Mouse (Mus musculus) lung, postnatal 0 days (tissue): ENCODE measurements around the gene Arhgef15. TPM values are rescaled to one million over a fixed set of nuclear protein-coding genes. Genes with fewer than 3 reads are reported as not detected.
"Not testable (repeated sequence)": the region's sequence is repeated elsewhere in the genome, so short reads cannot be mapped to it uniquely, and the experiment has no call there.

Source experiments
- ATAC-seq: fragments of 200-750 bp; cut with Nextera tagmentation; 2 replicates; pipeline ENCODE4 v1.8.0; 2017; ENCODE audit warnings: moderate library complexity
- DNase-seq: peaks from one replicate; pipeline ENCODE4 v3.0.0-alpha.2; 2016; ENCODE audit warnings: low spot score
- H3K27ac ChIP-seq: fragments of 300-500 bp; sonication (generic); 2 replicates; pipeline ENCODE4 v1.5.1; 2014; ENCODE audit warnings: antibody characterized with exemption, mild to moderate bottlenecking, low read length, mixed read lengths
- H3K27me3 ChIP-seq: fragments of 300-500 bp; sonication (generic); replicated peaks from 2 replicates; pipeline ENCODE4 v1.6.1; 2014; ENCODE audit warnings: low read length, mixed read lengths; ENCODE audit not compliant: insufficient read depth
- H3K36me3 ChIP-seq: fragments of 300-500 bp; sonication (generic); 2 replicates; pipeline ENCODE4 v1.6.1; 2014; ENCODE audit warnings: low read length, mixed read lengths; ENCODE audit not compliant: insufficient read depth
- H3K4me1 ChIP-seq: fragments of 300-500 bp; sonication (generic); 2 replicates; pipeline ENCODE4 v1.6.1; 2014; ENCODE audit warnings: antibody characterized with exemption, low read depth, low read length, mixed read lengths; ENCODE audit not compliant: insufficient read depth
- H3K4me2 ChIP-seq: fragments of 300-500 bp; sonication (generic); replicated peaks from 2 replicates; pipeline ENCODE4 v1.6.1; 2014; ENCODE audit warnings: low read depth, mild to moderate bottlenecking, low read length, moderate library complexity, mixed read lengths
- H3K4me3 ChIP-seq: fragments of 300-500 bp; sonication (generic); 2 replicates; pipeline ENCODE4 v1.5.1; 2014; ENCODE audit warnings: low read depth, low read length
- H3K9ac ChIP-seq: fragments of 300-500 bp; sonication (generic); replicated peaks from 2 replicates; pipeline ENCODE4 v1.6.1; 2014; ENCODE audit warnings: low read depth, mild to moderate bottlenecking
- H3K9me3 ChIP-seq: fragments of 300-500 bp; sonication (generic); 2 replicates; pipeline ENCODE4 v1.6.1; 2016; ENCODE audit warnings: low read length, mixed read lengths
- CTCF ChIP-seq: IDR thresholded peaks from 2 replicates; pipeline ENCODE4 v1.5.1; 2016; ENCODE audit warnings: antibody characterized with exemption, mild to moderate bottlenecking
- EP300 ChIP-seq: IDR thresholded peaks from 2 replicates; pipeline ENCODE4 v1.6.1; 2016; ENCODE audit warnings: antibody characterized with exemption, mild to moderate bottlenecking, control low read depth
- WGBS: fragments of 180-500 bp; shearing (Covaris S2); extraction: QIAGEN DNeasy Blood & Tissue Kit; methylation state at CpG from one replicate; pipeline ENCODE4 v1.1.7; 2014; 5-methylcytosine and 5-hydroxymethylcytosine counted together
- polyA plus RNA-seq: library from polyadenylated mRNA; unstranded; fragments of >200 nt; fragmentation: Nextera tagmentation; extraction: Ambion mirVana; gene quantifications from 2 replicates; pipeline ENCODE4 v1.2.1, GENCODE M21; 2015

Arhgef15 gene
- 24.2 and 30.7 TPM in 2 replicates for polyA plus RNA-seq

DNA sequence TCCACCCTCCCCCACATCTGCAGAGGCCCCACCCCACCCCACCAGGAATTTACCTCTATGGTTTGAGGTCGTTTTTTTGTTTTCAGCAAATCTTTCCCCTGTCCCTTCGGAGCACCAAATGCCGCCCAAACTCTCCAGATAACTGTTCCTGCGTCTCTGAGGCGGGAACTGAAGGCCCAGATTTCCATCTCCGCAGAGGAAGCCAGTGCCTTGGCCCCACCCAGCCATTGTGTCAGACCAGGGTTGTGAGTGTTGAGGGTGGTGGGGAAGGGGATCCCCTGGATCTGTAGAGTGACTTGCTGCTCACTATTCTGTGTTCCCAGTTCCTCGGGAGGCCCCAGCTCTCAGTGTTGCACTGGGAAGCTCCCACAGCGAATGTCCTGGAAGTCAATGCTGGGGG lies at the start of gene Arhgef15:
Gene Arhgef15, minus strand, starts transcription at position 173 of the 400 bp plus-strand sequence.
- peaks cover 4% of the 10 kb centered on the region; the same call in 1 of the 2 replicates for H3K27me3 ChIP-seq
- peak within 1 kb of the TSS; percentile 79 for H3K27ac ChIP-seq
- no peaks in the 10 kb centered on the region for H3K36me3 ChIP-seq
- H3K9ac ChIP-seq: 0 out of 2 replicates have a peak within 1 kb of the TSS, but pooled peaks have one; percentile 9
- TF ChIP-seq CTCF (no peak), EP300 (no peak)
- DNase-seq (peak; percentile 54), ATAC-seq (peak; percentile 70)
- peak within 1 kb of the TSS; percentile 33 for H3K4me3 ChIP-seq
- H3K9me3 ChIP-seq: no peaks in the 10 kb centered on the region
- peak within 1 kb of the TSS; percentile 55 for H3K4me2 ChIP-seq
- WGBS: 29% methylated on average over 8 of the region's 8 CpGs
- H3K4me1 ChIP-seq: 0 out of 2 replicates have a peak, but pooled peaks cover 2% of the 10 kb centered on the region

DNA sequence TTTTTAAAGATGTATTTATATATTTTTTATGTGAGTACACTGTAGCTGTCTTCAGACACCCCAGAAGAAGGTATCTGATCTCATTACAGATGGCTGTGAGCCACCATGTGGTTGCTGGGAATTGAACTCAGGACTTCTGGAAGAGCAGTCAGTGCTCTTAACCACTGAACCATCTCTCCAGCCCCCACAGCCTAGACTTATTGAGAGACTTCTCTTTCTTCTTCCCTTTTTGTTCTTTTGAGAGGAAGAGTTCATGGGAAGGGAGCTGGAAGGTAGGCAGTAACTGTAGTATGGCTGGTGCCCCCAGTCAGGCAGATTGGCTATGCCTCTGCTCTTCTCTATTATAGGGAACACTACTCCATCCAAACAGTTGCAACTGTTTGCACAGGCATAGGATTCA lies 49.3 kb upstream of the Arhgef15 start:
- H3K9ac ChIP-seq, H3K36me3 ChIP-seq, H3K27me3 ChIP-seq, H3K27ac ChIP-seq, H3K4me2 ChIP-seq, H3K4me3 ChIP-seq, ATAC-seq, H3K4me1 ChIP-seq, H3K9me3 ChIP-seq, DNase-seq: not testable (repeated sequence)

DNA sequence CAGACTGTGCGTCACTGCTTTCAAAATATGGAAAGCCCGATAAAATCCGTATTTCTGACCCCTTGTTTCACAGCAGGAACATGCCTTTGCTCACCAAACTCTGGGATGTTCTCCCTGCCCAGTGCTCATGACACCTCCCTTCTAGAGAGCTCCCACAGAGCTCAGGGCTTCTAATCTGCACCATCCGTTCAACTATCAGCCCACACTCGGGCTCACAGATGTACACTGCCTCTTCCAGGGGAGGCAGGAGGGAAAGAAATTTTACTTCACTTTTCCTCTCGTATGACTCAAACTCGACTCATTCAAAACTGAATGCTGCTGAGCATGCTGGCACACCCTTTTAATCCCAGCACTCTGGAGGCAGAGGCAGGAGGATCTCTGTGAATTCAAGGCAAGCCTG lies 47.9 kb upstream of the Arhgef15 start:
- Histone ChIP-seq H3K9me3 (no peaks in the 10 kb centered on the region), H3K36me3 (peaks cover 11% of the 10 kb centered on the region; the same call in 1 of the 2 replicates), H3K27ac (no peak overlapping the region), H3K4me2 (no peak overlapping the region), H3K4me3 (no peak overlapping the region), H3K4me1 (no peaks in the 10 kb centered on the region), H3K27me3 (no peaks in the 10 kb centered on the region), H3K9ac (no peak overlapping the region)
- DNase-seq (no peak), ATAC-seq (no peak)
- 83% methylated on average over 7 of the region's 7 CpGs for WGBS
- TF ChIP-seq EP300 (no peak), CTCF (no peak)

- Histone ChIP-seq H3K4me2 (no peak overlapping the region), H3K4me1 (no peaks in the 10 kb centered on the region), H3K4me3 (no peak overlapping the region), H3K27ac (no peak overlapping the region), H3K9me3 (no peaks in the 10 kb centered on the region), H3K36me3 (peaks cover 18% of the 10 kb centered on the region), H3K9ac (no peak overlapping the region), H3K27me3 (no peaks in the 10 kb centered on the region)
- ATAC-seq (no peak), DNase-seq (peak; percentile 14)
- TF ChIP-seq CTCF (peak; percentile 43), EP300 (no peak)
- 52% methylated on average over 4 of the region's 4 CpGs for WGBS
These were observed 46.3 kb upstream of the Arhgef15 start for GRCm38 (mm10) chr11:69003592-69003991.

GRCm38 (mm10) chr11:69002782-69003181 lies 45.5 kb upstream of the Arhgef15 start:
- H3K9ac ChIP-seq, H3K4me1 ChIP-seq, H3K4me3 ChIP-seq, H3K4me2 ChIP-seq, DNase-seq, ATAC-seq, H3K27me3 ChIP-seq, H3K9me3 ChIP-seq, H3K27ac ChIP-seq: not testable (repeated sequence)
- 83% methylated on average over 4 of the region's 4 CpGs for WGBS
- peaks cover 20% of the 10 kb centered on the region for H3K36me3 ChIP-seq

GRCm38 (mm10) chr11:68997080-68997479 lies 39.8 kb upstream of the Arhgef15 start:
- ATAC-seq: no peak
- no peaks in the 10 kb centered on the region for H3K4me1 ChIP-seq
- no peaks in the 10 kb centered on the region for H3K9me3 ChIP-seq
- H3K4me2 ChIP-seq: no peak overlapping the region
- H3K9ac ChIP-seq: no peak overlapping the region
- H3K36me3 ChIP-seq: peaks cover 28% of the 10 kb centered on the region
- H3K4me3 ChIP-seq: no peak overlapping the region
- no peak for TF ChIP-seq CTCF
- TF ChIP-seq EP300: no peak
- H3K27ac ChIP-seq: no peak overlapping the region
- H3K27me3 ChIP-seq: no peaks in the 10 kb centered on the region
- no peak for DNase-seq
- WGBS: 82% methylated on average over 4 of the region's 4 CpGs

DNA sequence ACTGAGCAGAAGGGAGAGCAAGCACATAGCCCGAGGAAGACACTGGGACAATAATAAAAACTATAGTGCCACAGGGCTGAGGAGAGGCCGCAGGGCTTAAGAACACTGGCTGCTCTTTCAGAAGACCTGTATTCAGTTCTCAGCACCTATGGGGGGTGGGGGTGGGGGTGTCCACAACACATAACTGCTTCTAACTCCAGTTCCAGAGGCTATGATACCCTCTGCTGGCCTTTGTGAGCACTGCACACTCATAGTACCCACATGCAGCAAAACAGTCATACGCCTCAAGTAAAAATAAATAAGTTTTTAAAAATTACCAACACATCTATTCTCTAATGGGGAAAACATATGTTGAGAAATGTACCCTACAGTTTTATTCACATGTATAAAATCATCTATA lies 37.1 kb upstream of the Arhgef15 start:
- H3K9ac ChIP-seq: no peak overlapping the region
- ATAC-seq (no peak), DNase-seq (no peak)
- H3K4me3 ChIP-seq: no peak overlapping the region
- peaks cover 28% of the 10 kb centered on the region; the same call in 1 of the 2 replicates for H3K36me3 ChIP-seq
- H3K9me3 ChIP-seq: no peaks in the 10 kb centered on the region
- H3K27me3 ChIP-seq: no peaks in the 10 kb centered on the region
- H3K4me1 ChIP-seq: no peaks in the 10 kb centered on the region
- TF ChIP-seq CTCF (no peak; the same call in 1 of the 2 replicates), EP300 (no peak)
- no peak overlapping the region for H3K27ac ChIP-seq
- no peak overlapping the region for H3K4me2 ChIP-seq
- WGBS: 93% methylated on average over 3 of the region's 3 CpGs
